Mouse (Mus musculus) olfactory bulb, adult 2 months (tissue): ENCODE results near the gene Tbata.

Experiments
- CTCF ChIP-seq: fragments of 200-500 bp; IDR thresholded peaks from 2 replicates; pipeline ENCODE4 v1.5.1; 2012; ENCODE audit warnings: low read depth, mild to moderate bottlenecking, low read length, moderate library complexity; ENCODE audit not compliant: insufficient read depth
- POLR2A ChIP-seq: fragments of 200-500 bp; IDR thresholded peaks from 2 replicates; pipeline ENCODE4 v1.6.1; 2012; ENCODE audit warnings: mild to moderate bottlenecking, low read depth, low read length, moderate library complexity; ENCODE audit not compliant: insufficient read depth

DNA sequence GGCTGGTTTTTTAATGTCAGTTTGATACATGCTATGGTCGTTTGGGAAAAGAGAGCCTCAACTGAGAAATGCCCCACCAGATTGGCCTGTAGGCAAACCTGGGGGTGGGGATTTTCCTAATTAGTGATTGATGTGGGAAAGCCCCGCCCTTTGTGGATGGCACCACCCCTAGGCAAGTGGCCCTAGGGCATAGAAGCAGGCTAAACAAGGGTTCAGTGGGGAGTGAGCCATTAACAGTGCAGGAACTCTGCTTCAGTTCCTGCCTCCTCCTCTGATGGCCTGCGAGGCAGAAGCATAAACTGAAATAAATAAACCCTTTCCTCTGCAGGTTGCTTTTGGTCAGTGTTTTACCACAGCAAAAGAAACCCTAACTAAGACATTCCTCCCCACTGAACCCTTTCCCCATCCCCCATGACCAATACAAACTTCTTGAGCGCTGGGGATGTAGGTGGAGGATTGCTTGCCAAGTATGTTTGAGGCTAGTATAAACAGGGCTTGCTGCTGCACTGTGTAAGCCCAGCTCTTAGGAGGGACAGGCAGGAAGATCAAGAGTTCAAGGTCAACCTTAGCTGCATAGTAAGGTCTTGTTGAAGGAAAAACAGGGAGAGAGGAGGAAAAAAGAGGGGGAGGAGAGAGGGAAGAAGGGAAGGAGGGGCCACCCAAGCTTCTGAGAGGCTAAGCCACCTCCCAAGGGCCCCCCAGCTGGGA lies 65.1 kb downstream of the Tbata start:
- no peak for TF ChIP-seq POLR2A
- TF ChIP-seq CTCF: no peak
